Mouse (Mus musculus): ENCODE results near the gene Tsga13. TPM values are rescaled to one million over a fixed set of nuclear protein-coding genes. Genes with fewer than 3 reads are reported as not detected.

Gene Tsga13
- polyA plus RNA-seq, 1 experiment from 2014 or later, result 0.46 TPM

GRCm38 (mm10) chr6:30883491-30883890, 31.9 kb downstream of the Tsga13 start:
- Histone ChIP-seq H3K4me2 (replicated peaks) (no peak overlapping the region), H3K9ac (no peak overlapping the region), H3K27ac (no peak overlapping the region), H3K4me1 (replicated peaks; ENCODE audit: control insufficient read depth, insufficient read depth, low read length) (no peaks in the 10 kb centered on the region), H3K4me3 (replicated peaks; ENCODE audit: low read length) (no peak overlapping the region), H3K9me3 (ENCODE audit: control insufficient read depth, low read length) (no peaks in the 10 kb centered on the region), H3K36me3 (replicated peaks; ENCODE audit: control insufficient read depth, insufficient read depth) (peaks cover 32% of the 10 kb centered on the region), H3K27me3 (ENCODE audit: control insufficient read depth, insufficient read depth, low read length) (no peaks in the 10 kb centered on the region)
- DNase-seq (ENCODE audit: low spot score) (no peak), ATAC-seq (ENCODE audit: low FRiP score) (no peak)
- 89% methylated on average over 4 of the region's 4 CpGs for WGBS

- Histone ChIP-seq H3K27ac (no peak overlapping the region), H3K27me3 (ENCODE audit: control insufficient read depth, insufficient read depth, low read length) (no peaks in the 10 kb centered on the region), H3K9me3 (ENCODE audit: control insufficient read depth, low read length) (peaks cover 7% of the 10 kb centered on the region; the same call in 1 of the 2 replicates), H3K4me2 (replicated peaks) (no peak overlapping the region), H3K36me3 (replicated peaks; ENCODE audit: control insufficient read depth, insufficient read depth) (peaks cover 19% of the 10 kb centered on the region; the same call in 1 of the 2 replicates), H3K4me3 (replicated peaks; ENCODE audit: low read length) (no peak overlapping the region), H3K9ac (no peak overlapping the region), H3K4me1 (replicated peaks; ENCODE audit: control insufficient read depth, insufficient read depth, low read length) (no peaks in the 10 kb centered on the region)
- ATAC-seq (ENCODE audit: low FRiP score), result no peak
- DNase-seq (ENCODE audit: low spot score), result no peak
Observed at GRCm38 (mm10) chr6:30876661-30877060, 38.7 kb downstream of the Tsga13 start.

- H3K36me3 ChIP-seq (replicated peaks; ENCODE audit: control insufficient read depth, insufficient read depth), result no peaks in the 10 kb centered on the region
- ATAC-seq (ENCODE audit: low FRiP score), result no peak
- no peak overlapping the region for H3K27ac ChIP-seq
- H3K4me3 ChIP-seq (replicated peaks; ENCODE audit: low read length), result no peak overlapping the region
- no peak overlapping the region for H3K4me2 ChIP-seq (replicated peaks)
- no peaks in the 10 kb centered on the region for H3K4me1 ChIP-seq (replicated peaks; ENCODE audit: control insufficient read depth, insufficient read depth, low read length)
- no peak for DNase-seq (ENCODE audit: low spot score)
- no peak overlapping the region for H3K9ac ChIP-seq
- 100% methylated on average over 1 of the region's 1 CpGs for WGBS
- no peaks in the 10 kb centered on the region for H3K9me3 ChIP-seq (ENCODE audit: control insufficient read depth, low read length)
- H3K27me3 ChIP-seq (ENCODE audit: control insufficient read depth, insufficient read depth, low read length), result no peaks in the 10 kb centered on the region
Observed at GRCm38 (mm10) chr6:30866501-30866900, 48.9 kb downstream of the Tsga13 start.

GRCm38 (mm10) chr6:30865031-30865678, 50.2 kb downstream of the Tsga13 start:
- no peaks in the 10 kb centered on the region for H3K27me3 ChIP-seq (ENCODE audit: control insufficient read depth, insufficient read depth, low read length)
- no peaks in the 10 kb centered on the region for H3K9me3 ChIP-seq (ENCODE audit: control insufficient read depth, low read length)
- DNase-seq (ENCODE audit: low spot score) (no peak), ATAC-seq (ENCODE audit: low FRiP score) (no peak)
- H3K9ac ChIP-seq, result no peak overlapping the region
- no peak overlapping the region for H3K27ac ChIP-seq
- 90% methylated on average over 3 of the region's 3 CpGs for WGBS
- H3K4me3 ChIP-seq (replicated peaks; ENCODE audit: low read length), result no peak overlapping the region
- H3K4me2 ChIP-seq (replicated peaks), result no peak overlapping the region
- no peaks in the 10 kb centered on the region for H3K4me1 ChIP-seq (replicated peaks; ENCODE audit: control insufficient read depth, insufficient read depth, low read length)
- H3K36me3 ChIP-seq (replicated peaks; ENCODE audit: control insufficient read depth, insufficient read depth), result peaks cover 5% of the 10 kb centered on the region; the same call in 1 of the 2 replicates

GRCm38 (mm10) chr6:30855956-30856355, 59.4 kb downstream of the Tsga13 start:
- peaks cover 40% of the 10 kb centered on the region for H3K36me3 ChIP-seq (replicated peaks; ENCODE audit: control insufficient read depth, insufficient read depth)
- no peak for DNase-seq (ENCODE audit: low spot score)
- no peak overlapping the region for H3K4me2 ChIP-seq (replicated peaks)
- H3K4me3 ChIP-seq (replicated peaks; ENCODE audit: low read length), result no peak overlapping the region
- no peaks in the 10 kb centered on the region for H3K9me3 ChIP-seq (ENCODE audit: control insufficient read depth, low read length)
- no peak for ATAC-seq (ENCODE audit: low FRiP score)
- no peaks in the 10 kb centered on the region for H3K27me3 ChIP-seq (ENCODE audit: control insufficient read depth, insufficient read depth, low read length)
- no peak overlapping the region for H3K27ac ChIP-seq
- no peaks in the 10 kb centered on the region for H3K4me1 ChIP-seq (replicated peaks; ENCODE audit: control insufficient read depth, insufficient read depth, low read length)
- WGBS, result 97% methylated on average over 7 of the region's 7 CpGs
- no peak overlapping the region for H3K9ac ChIP-seq

- ATAC-seq (ENCODE audit: low FRiP score), result no peak
- no peak overlapping the region for H3K27ac ChIP-seq
- no peaks in the 10 kb centered on the region for H3K9me3 ChIP-seq (ENCODE audit: control insufficient read depth, low read length)
- 86% methylated on average over 2 of the region's 2 CpGs for WGBS
- H3K36me3 ChIP-seq (replicated peaks; ENCODE audit: control insufficient read depth, insufficient read depth), result peaks cover 36% of the 10 kb centered on the region
- no peak overlapping the region for H3K4me3 ChIP-seq (replicated peaks; ENCODE audit: low read length)
- no peak overlapping the region for H3K4me2 ChIP-seq (replicated peaks)
- H3K9ac ChIP-seq, result no peak overlapping the region
- no peak for DNase-seq (ENCODE audit: low spot score)
- no peaks in the 10 kb centered on the region for H3K4me1 ChIP-seq (replicated peaks; ENCODE audit: control insufficient read depth, insufficient read depth, low read length)
- H3K27me3 ChIP-seq (ENCODE audit: control insufficient read depth, insufficient read depth, low read length), result no peaks in the 10 kb centered on the region
Observed at GRCm38 (mm10) chr6:30855205-30855604, 60.2 kb downstream of the Tsga13 start.

- ATAC-seq (ENCODE audit: low FRiP score) (no peak), DNase-seq (ENCODE audit: low spot score) (no peak)
- Histone ChIP-seq H3K36me3 (replicated peaks; ENCODE audit: control insufficient read depth, insufficient read depth) (peaks cover 17% of the 10 kb centered on the region), H3K4me2 (replicated peaks) (no peak overlapping the region), H3K27ac (no peak overlapping the region), H3K9me3 (ENCODE audit: control insufficient read depth, low read length) (no peaks in the 10 kb centered on the region), H3K9ac (no peak overlapping the region), H3K4me1 (replicated peaks; ENCODE audit: control insufficient read depth, insufficient read depth, low read length) (no peaks in the 10 kb centered on the region), H3K27me3 (ENCODE audit: control insufficient read depth, insufficient read depth, low read length) (no peaks in the 10 kb centered on the region), H3K4me3 (replicated peaks; ENCODE audit: low read length) (no peak overlapping the region)
- WGBS, result 67% methylated on average over 2 of the region's 2 CpGs
Observed at GRCm38 (mm10) chr6:30849818-30850217, 65.6 kb downstream of the Tsga13 start.

Other genes starting within 250 kb of the Tsga13 start
- gene Cep41, start 221.8 kb downstream of the Tsga13 start, polyA plus RNA-seq (2014; fragmentation: Nextera tagmentation; extraction: Ambion mirVana), result 12.2 and 13.7 TPM in 2 replicates
- gene Mest, start 192.0 kb downstream of the Tsga13 start, polyA plus RNA-seq (2014; fragmentation: Nextera tagmentation; extraction: Ambion mirVana), result 346 and 418 TPM in 2 replicates
- 32.6 and 37.9 TPM in 2 replicates for gene Copg2, start 18.8 kb downstream of the Tsga13 start, polyA plus RNA-seq (2014; fragmentation: Nextera tagmentation; extraction: Ambion mirVana)
- 0.20 and 0.53 TPM in 2 replicates for gene Klf14, start 43.5 kb upstream of the Tsga13 start, polyA plus RNA-seq (2014; fragmentation: Nextera tagmentation; extraction: Ambion mirVana)